Mouse (Mus musculus) gastrocnemius, postnatal 10 days (tissue): ENCODE measurements around the gene Snx11. TPM values are rescaled to one million over a fixed set of nuclear protein-coding genes. Genes with fewer than 3 reads are reported as not detected.

Experiments
- DNase-seq: peaks from one replicate; pipeline ENCODE4 v3.0.0; 2021; ENCODE audit warnings: mixed read lengths
- total RNA-seq, 2 experiments: library from RNA; stranded (reverse); gene quantifications; 2 replicates each; pipeline ENCODE4 v1.2.3; 2021

Gene Snx11
- total RNA-seq, 2 experiments from 2014 or later, result 10.5 to 11.6 TPM

GRCm38 (mm10) chr11:96764511-96765350 lies 12.6 kb downstream of the Snx11 start:
- no peak for DNase-seq

GRCm38 (mm10) chr11:96762742-96763470 lies 14.5 kb downstream of the Snx11 start:
- peak; percentile 22 for DNase-seq

DNA sequence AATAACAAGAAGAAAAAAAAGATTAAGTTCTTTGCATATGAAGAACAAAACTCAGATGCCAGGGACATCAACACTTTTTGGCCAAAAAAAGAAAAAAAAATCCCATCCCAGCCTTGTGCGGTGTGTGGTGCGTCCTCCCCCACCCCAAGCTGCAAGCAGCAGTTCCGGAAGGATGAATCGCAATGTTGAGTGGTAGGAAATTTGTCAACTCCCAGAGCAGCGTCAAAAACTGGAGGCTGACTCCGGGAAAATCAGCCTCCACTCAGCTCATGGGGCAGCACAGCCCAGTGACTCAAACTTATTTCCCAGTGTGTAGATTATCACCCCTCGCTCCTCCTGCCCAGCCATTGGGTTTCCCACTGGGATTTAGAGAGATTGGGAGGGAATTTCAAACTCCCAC lies 15.4 kb downstream of the Snx11 start:
- no peak for DNase-seq

DNA sequence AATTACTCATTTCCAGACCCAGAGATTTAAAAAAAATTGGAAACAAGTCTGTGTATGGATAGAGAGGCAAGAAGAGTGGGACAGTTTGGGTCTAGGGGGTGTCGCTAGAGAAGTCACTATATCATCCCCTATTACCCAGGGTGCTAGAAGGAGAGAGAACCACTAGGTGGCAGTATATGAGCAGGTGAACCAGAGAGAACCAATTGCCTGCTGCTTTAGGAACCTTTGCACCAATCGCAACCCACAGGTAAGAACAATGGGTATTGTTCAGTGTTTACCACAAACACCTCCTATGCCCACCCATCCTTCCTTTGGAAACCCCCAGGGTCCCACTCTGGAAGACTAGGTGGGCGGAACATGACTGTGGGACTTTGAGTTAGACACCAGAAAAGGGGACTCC lies 17.3 kb downstream of the Snx11 start:
- no peak for DNase-seq

DNA sequence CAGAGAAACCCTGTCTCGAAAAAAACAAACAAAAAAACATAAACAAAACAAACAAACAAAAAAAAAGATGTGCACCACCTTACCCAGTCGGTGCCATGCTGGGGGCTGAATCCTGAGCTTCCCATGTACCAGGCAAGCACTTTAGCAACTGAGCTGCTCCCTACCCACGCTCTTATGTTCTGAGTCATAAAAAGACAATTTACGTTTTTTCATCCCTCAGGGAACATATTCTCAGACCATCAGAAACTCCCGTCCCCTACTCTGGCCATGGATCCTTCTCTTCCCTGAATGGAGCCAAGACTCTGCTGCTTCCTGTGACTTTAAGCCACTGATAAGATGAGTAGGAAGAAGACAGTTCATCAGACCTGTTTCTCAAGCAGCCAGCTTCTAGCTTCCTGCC lies 19.0 kb downstream of the Snx11 start:
- DNase-seq, result no peak

DNA sequence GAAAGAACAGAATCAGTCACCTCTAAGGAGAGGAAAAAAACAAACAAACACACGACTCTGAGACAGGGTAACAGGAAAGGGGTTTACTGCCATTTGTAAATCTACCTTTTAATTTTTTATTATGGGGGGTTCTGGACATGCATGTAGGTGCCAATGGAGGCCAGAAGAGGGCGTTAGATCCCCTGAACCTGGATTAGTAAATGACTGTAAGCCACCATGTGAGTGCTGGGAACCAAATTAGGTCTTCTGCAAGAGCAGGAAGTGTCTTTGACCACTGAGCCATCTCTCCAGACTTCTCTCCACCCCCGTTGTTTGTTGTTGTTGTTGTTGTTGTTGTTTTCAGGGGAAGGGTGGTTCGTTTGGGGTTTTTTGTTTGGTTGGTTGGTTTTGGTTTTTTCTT lies 19.9 kb downstream of the Snx11 start:
- no peak for DNase-seq

DNA sequence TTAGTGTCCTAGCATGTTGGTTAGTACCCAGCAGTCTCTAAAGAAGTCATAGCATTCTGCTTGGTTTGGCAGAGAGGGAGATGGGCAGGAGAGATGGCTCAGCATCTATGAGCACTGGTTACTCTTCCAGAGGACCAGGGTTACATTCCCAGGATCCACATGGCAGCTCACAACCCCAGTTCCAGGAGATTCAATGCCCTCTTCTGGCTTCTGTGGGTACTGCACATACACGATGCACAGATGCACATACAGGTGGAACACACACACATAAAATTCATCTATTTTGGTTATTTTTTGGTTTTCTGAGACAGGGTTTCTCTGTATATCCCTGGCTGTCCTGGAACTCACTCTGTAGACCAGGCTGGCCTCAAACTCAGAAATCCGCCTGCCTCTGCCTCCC lies 22.1 kb downstream of the Snx11 start:
- no peak for DNase-seq

DNA sequence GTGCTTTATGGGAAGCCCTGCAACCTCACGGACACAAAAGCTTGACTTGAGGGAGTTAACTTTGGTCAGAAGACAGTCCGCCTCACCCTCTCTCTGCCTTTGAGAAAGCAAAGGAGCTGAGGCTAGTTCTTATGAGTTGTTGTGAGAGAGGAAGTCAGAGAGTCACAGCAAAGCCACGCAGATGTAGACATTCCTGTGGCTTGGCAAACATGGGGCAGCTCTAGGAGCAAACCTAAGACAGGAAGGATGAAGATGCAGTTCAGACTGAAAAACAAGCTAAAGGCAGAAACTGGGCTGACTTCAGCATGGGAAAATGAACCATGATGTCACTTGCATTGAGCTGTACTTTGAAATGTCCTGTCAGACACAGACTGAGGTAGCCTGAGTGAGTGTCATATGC lies 29.8 kb downstream of the Snx11 start:
- no peak for DNase-seq

DNA sequence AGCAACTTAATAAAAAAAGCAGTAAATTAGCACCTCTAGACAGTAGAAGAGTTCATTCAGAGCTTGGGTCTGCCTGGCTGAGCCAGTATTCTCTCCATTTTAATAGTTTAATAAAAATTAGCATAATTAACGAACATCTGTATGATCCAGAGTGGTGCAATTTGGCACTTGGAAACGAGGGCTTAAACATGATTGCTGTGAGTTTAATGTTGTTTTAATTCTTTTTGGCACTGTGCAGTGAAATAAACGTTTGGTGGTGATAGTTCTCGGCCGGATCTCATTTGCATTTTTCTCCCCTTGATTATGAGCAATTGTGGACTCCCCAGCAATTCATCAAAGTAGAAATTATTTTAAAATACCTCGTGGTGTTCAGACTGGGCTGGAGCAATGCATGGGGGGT lies 30.7 kb downstream of the Snx11 start:
- DNase-seq, result no peak

- DNase-seq, result no peak
Measured at GRCm38 (mm10) chr11:96743891-96744290, 33.5 kb downstream of the Snx11 start.

GRCm38 (mm10) chr11:96743000-96743399 lies 34.4 kb downstream of the Snx11 start:
- no peak for DNase-seq

GRCm38 (mm10) chr11:96741995-96742394 lies 35.4 kb downstream of the Snx11 start:
- no peak for DNase-seq

GRCm38 (mm10) chr11:96740796-96741195 lies 36.6 kb downstream of the Snx11 start:
- DNase-seq, result no peak

- DNase-seq, result no peak
Measured at GRCm38 (mm10) chr11:96737673-96738471, 39.5 kb downstream of the Snx11 start.

DNA sequence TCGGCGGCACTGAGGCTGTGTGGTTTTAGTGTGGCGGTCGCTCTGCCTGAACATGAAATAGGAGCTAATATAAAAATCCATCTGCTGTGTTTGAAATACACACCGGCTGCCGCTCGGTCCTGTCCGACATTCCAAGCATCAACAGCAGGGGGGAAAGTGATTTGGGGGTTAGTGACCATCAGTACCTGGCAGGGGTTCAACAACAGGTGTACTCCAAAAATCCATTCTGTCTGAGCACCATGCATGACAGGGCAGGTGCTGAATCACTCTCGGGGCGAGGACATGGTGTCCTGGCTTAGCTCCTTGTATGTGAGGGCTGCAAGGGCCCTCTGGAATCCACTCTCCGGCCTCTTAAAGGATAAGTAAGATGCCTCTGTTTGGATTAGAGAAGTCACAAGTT lies 41.0 kb downstream of the Snx11 start:
- no peak for DNase-seq

DNA sequence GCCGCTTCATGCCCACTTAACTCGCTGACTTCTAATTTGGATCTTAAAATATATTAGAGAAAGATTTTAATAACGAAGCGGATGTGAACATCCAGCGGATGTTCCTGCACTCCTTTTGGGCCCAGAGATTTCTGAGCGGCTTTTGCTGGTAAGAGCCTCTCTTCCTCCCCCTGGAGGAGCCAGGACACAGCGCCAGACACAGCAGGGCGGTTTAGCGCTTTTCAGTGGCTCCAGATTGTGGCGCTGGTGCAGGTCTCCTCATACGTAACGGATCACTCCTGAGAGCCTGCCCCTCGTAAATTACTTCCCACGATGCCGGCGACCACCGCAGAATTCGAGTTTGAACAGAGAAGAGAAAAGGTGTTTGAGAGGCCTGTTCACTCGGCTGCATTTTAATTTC lies 41.5 kb downstream of the Snx11 start:
- DNase-seq, result peak; percentile 55

GRCm38 (mm10) chr11:96732657-96733056 lies 44.7 kb downstream of the Snx11 start:
- no peak for DNase-seq

- DNase-seq, result no peak
Measured at GRCm38 (mm10) chr11:96730327-96730726, 47.0 kb downstream of the Snx11 start.

DNA sequence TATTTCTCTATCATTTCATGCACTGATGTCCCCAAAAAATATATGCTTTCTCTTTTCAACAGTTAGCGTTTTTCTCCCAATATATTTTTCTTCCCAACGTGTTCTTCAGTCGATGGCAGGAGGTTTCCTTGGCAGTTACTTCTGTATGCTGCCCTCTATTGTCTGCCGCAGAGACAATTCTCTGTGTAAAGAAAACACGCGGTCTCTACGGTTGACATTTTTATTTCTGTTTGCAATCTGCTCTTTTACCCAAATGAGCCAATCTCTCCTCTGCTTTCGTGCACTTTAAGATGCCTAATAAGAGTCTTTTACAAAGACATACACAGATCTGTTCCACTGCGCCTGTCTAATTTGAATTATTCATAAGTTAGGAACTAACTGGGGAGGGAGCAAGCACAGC lies 47.9 kb downstream of the Snx11 start:
- no peak for DNase-seq

- no peak for DNase-seq
Measured at GRCm38 (mm10) chr11:96728577-96728976, 48.8 kb downstream of the Snx11 start.

DNA sequence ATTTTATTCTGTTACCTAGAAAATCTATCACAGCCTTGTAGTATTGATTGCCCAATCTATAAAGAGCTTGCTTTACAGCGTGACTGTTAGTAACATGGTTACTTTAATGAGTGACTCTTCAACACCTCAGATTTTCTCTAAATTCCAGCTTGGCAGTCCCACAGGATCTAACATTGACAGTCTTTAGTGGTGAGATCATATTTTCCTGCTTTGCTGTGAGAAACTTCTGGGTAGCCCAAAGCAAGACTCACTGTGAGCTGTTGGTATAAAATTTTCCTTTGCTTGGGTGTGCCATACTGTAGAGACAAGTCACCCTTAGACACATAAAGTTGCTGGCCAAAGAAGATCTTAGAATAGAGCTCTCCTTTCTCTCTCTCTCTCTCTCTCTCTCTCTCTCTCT lies 51.5 kb downstream of the Snx11 start:
- no peak for DNase-seq

GRCm38 (mm10) chr11:96718609-96719008 lies 58.8 kb downstream of the Snx11 start:
- no peak for DNase-seq
